Comparison of ENCODE assay signal across 8 mouse cellular contexts in genomic region chr16:33829842-33830511, GRCm38 (mm10). TPM values are rescaled to one million over a fixed set of nuclear protein-coding genes. Genes with fewer than 3 reads are reported as not detected.
DNase-seq lines count a peak whose midpoint lies in the region; ATAC-seq and TF ChIP-seq lines count a peak whose summit lies in the region.

No protein-coding gene starts in this region.

- H3K79me2 ChIP-seq in myocyte (ENCODE audit: control insufficient read depth, insufficient read depth) = peaks cover 45% of the 10 kb centered on the region

- peaks cover 32% of the 10 kb centered on the region for H3K4me1 ChIP-seq in intestine, embryonic 15.5 days (replicated peaks)
- peaks cover 37% of the 10 kb centered on the region for H3K4me1 ChIP-seq in liver, embryonic 13.5 days (replicated peaks)

- TF ChIP-seq POLR2A in myocyte (IDR thresholded peaks at IDR 0.05; ENCODE audit: insufficient read length, low read depth) = no peak

- H3K4me3 ChIP-seq in intestine, embryonic 15.5 days (replicated peaks) = peak overlapping the region; percentile 94
- H3K4me3 ChIP-seq in liver, embryonic 13.5 days (replicated peaks) = peak overlapping the region; percentile 67
- peak overlapping the region; percentile 57 for H3K4me3 ChIP-seq in myocyte

- H3K27ac ChIP-seq in intestine, embryonic 15.5 days = peak overlapping the region; percentile 89
- H3K27ac ChIP-seq in liver, embryonic 13.5 days = peak overlapping the region; percentile 45

- peak overlapping the region; percentile 83 for H3K9ac ChIP-seq in intestine, embryonic 15.5 days
- peak overlapping the region; percentile 62 for H3K9ac ChIP-seq in liver, embryonic 13.5 days

- peak; percentile 50 to 65 for DNase-seq in urinary bladder, adult 18-20 months (ENCODE audit: low spot score in 2 of 2)
- no peak for DNase-seq in urinary bladder, postnatal 10 days (ENCODE audit: low spot score)
- peak; percentile 43 to 45 for DNase-seq in cerebellum, postnatal 36 days
- peak; percentile 97 for DNase-seq in heart, adult 11 months
- no peak for DNase-seq in liver, embryonic 13.5 days
- peak; percentile 71 for DNase-seq in thymus, postnatal 4 days

- H3K9me3 ChIP-seq in intestine, embryonic 15.5 days = no peaks in the 10 kb centered on the region
- H3K9me3 ChIP-seq in liver, embryonic 13.5 days (replicated peaks) = no peaks in the 10 kb centered on the region

- peak overlapping the region; percentile 42 for H3ac ChIP-seq in myocyte (ENCODE audit: control insufficient read depth, insufficient read length)

- peak; percentile 77 for ATAC-seq in intestine, embryonic 15.5 days
- peak; percentile 19; the same call in 1 of the 2 replicates for ATAC-seq in liver, embryonic 13.5 days (ENCODE audit: low read depth)

- H3K27me3 ChIP-seq in intestine, embryonic 15.5 days (replicated peaks) = no peaks in the 10 kb centered on the region
- H3K27me3 ChIP-seq in liver, embryonic 13.5 days = peaks cover 79% of the 10 kb centered on the region
- no peaks in the 10 kb centered on the region for H3K27me3 ChIP-seq in myocyte (ENCODE audit: control insufficient read depth, insufficient read depth, insufficient read length)

- no peaks in the 10 kb centered on the region for H3K36me3 ChIP-seq in intestine, embryonic 15.5 days
- no peaks in the 10 kb centered on the region for H3K36me3 ChIP-seq in liver, embryonic 13.5 days
- H3K36me3 ChIP-seq in myocyte (ENCODE audit: control insufficient read depth, insufficient read depth) = no peaks in the 10 kb centered on the region

- WGBS in intestine, embryonic 15.5 days = under 1% methylated on average over 70 of the region's 76 CpGs
- WGBS in liver, embryonic 13.5 days (ENCODE audit: insufficient replicate concordance) = under 1% methylated on average over 74 of the region's 76 CpGs

- H3K4me2 ChIP-seq in intestine, embryonic 15.5 days (replicated peaks) = peak overlapping the region; percentile 89
- peak overlapping the region; percentile 71 for H3K4me2 ChIP-seq in liver, embryonic 13.5 days
- peak overlapping the region; percentile 77 for H3K4me2 ChIP-seq in myocyte (ENCODE audit: low read depth)

TF ChIP-seq in myocyte, 11 proteins besides CTCF, POLR2A, EP300 and RAD21:
- TF ChIP-seq REST (IDR thresholded peaks at IDR 0.05; ENCODE audit: insufficient read depth, insufficient read length) = no peak
- no peak for TF ChIP-seq MAX (IDR thresholded peaks at IDR 0.05; ENCODE audit: low read depth)
- peak in 1 of 3 experiments; percentile 1 for TF ChIP-seq MYOD1 (IDR thresholded peaks at IDR 0.05; ENCODE audit: control insufficient read depth in 1 of 3, insufficient read length in 2 of 3, low read depth in 2 of 3)
- no peak for TF ChIP-seq TCF12 (IDR thresholded peaks at IDR 0.05; ENCODE audit: insufficient read depth, poor library complexity, severe bottlenecking)
- no peak for TF ChIP-seq CEBPB (IDR thresholded peaks at IDR 0.05; ENCODE audit: insufficient read depth, poor library complexity, severe bottlenecking)

RNA-seq across cellular contexts. Expression of gene Itgb5, which starts 0.5 kb away (rescaled TPM):
- 35.8 and 36.1 TPM in 2 replicates for polyA plus RNA-seq in intestine, embryonic 15.5 days (2015; fragmentation: Nextera tagmentation; extraction: Ambion mirVana)
- polyA plus RNA-seq in liver, embryonic 13.5 days (2015; fragmentation: Nextera tagmentation; extraction: Ambion mirVana) = 10.9 and 11.3 TPM in 2 replicates
- 114 TPM for polyA plus RNA-seq in myocyte (2012; fragmentation: generic; extraction: Trizol)

RNA-seq across cellular contexts. Expression of gene Muc13, which starts 36.1 kb away (rescaled TPM):
- 209 and 261 TPM in 2 replicates for polyA plus RNA-seq in intestine, embryonic 15.5 days (2015; fragmentation: Nextera tagmentation; extraction: Ambion mirVana)
- 2.7 and 3.2 TPM in 2 replicates for polyA plus RNA-seq in liver, embryonic 13.5 days (2015; fragmentation: Nextera tagmentation; extraction: Ambion mirVana)
- polyA plus RNA-seq in myocyte (2012; fragmentation: generic; extraction: Trizol) = 0.05 TPM

Comparison
In these comparisons a context has a peak if more than half of its experiments do, and no peak if none do; other contexts are left out.
1. DNase-seq: peak in urinary bladder, adult 18-20 months (2 of 2), cerebellum, postnatal 36 days (2 of 2), heart, adult 11 months (single experiment) and thymus, postnatal 4 days (single experiment); none in urinary bladder, postnatal 10 days (single experiment) and liver, embryonic 13.5 days (single experiment).
2. RNA of gene Muc13, which starts 36.1 kb away (polyA plus RNA-seq): 209 to 261 TPM in intestine, embryonic 15.5 days; 2.7 to 3.2 TPM in liver, embryonic 13.5 days and 0.05 TPM in myocyte (single experiment); every median in the first group is over 10 times any median in the second.
3. Peak in every context shown above with its lines, with median percentiles within 50 percentile points of each other: H3K4me2 ChIP-seq and H3K4me3 ChIP-seq.